Mouse (Mus musculus) embryonic facial prominence, embryonic 12.5 days (tissue): ENCODE data around the gene Gm8126. TPM values are rescaled to one million over a fixed set of nuclear protein-coding genes. Genes with fewer than 3 reads are reported as not detected.
"Not testable (repeated sequence)": the region's sequence is repeated elsewhere in the genome, so short reads cannot be mapped to it uniquely, and the experiment has no call there.

Experiments
- ATAC-seq: fragments of 200-750 bp; cut with Nextera tagmentation; 2 replicates; pipeline ENCODE4 v1.8.0; 2017; ENCODE audit not compliant: insufficient number of reproducible peaks, insufficient read depth, low FRiP score, low TSS enrichment
- H3K27ac ChIP-seq: fragments of 300-500 bp; sonication (generic); 2 replicates; pipeline ENCODE4 v1.5.1; 2016; ENCODE audit warnings: mild to moderate bottlenecking
- H3K27me3 ChIP-seq: fragments of 300-500 bp; sonication (generic); 2 replicates; pipeline ENCODE4 v1.6.1; 2016; ENCODE audit warnings: mild to moderate bottlenecking, moderate library complexity
- H3K36me3 ChIP-seq: fragments of 300-500 bp; sonication (generic); 2 replicates; pipeline ENCODE4 v1.6.1; 2016; ENCODE audit warnings: mild to moderate bottlenecking
- H3K4me1 ChIP-seq: fragments of 300-500 bp; sonication (generic); 2 replicates; pipeline ENCODE4 v1.6.1; 2016
- H3K4me2 ChIP-seq: fragments of 300-500 bp; sonication (generic); replicated peaks from 2 replicates; pipeline ENCODE4 v1.6.1; 2016; ENCODE audit warnings: mild to moderate bottlenecking, moderate library complexity
- H3K4me3 ChIP-seq: fragments of 300-500 bp; sonication (generic); 2 replicates; pipeline ENCODE4 v1.5.1; 2016; ENCODE audit warnings: mild to moderate bottlenecking
- H3K9ac ChIP-seq: fragments of 300-500 bp; sonication (generic); 2 replicates; pipeline ENCODE4 v1.6.1; 2016; ENCODE audit warnings: mild to moderate bottlenecking, moderate library complexity
- H3K9me3 ChIP-seq: fragments of 300-500 bp; sonication (generic); 2 replicates; pipeline ENCODE4 v1.6.1; 2016; ENCODE audit warnings: mild to moderate bottlenecking, moderate library complexity
- WGBS: fragments of 180-500 bp; shearing (Covaris S2); methylation state at CpG from one replicate; pipeline ENCODE4 v1.1.7; 2016; 5-methylcytosine and 5-hydroxymethylcytosine counted together
- polyA plus RNA-seq: library from polyadenylated mRNA; unstranded; fragments of >200 nt; fragmentation: Nextera tagmentation; extraction: Ambion mirVana; gene quantifications from 2 replicates; pipeline ENCODE4 v1.2.1, GENCODE M21; 2016

Gene Gm8126
- polyA plus RNA-seq, 1 experiment from 2014 or later, result not detected

DNA sequence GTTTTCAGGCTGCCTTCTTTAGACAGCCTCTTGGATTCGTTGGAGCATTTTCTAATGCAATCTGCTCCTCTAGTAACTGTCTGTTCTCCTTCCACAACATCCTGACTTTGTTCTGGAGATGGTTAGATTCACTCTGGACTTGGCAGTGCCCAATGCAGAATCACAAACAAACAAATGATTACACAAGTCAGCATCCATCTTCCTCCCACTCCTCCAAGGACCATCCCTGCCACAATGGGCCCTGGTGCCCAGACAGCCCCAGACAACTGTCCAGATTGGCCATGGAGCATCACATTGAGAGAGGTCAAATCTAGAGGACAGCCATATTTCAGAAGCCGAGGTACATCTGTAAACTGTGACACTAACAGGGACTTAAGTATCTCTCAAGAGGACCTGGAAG is 19.0 kb downstream of the Gm8126 start:
- ATAC-seq, H3K27ac ChIP-seq, H3K4me2 ChIP-seq, H3K36me3 ChIP-seq, H3K9me3 ChIP-seq, H3K27me3 ChIP-seq, H3K4me1 ChIP-seq, H3K4me3 ChIP-seq, H3K9ac ChIP-seq: not testable (repeated sequence)
- 63% methylated on average over 2 of the region's 2 CpGs for WGBS

DNA sequence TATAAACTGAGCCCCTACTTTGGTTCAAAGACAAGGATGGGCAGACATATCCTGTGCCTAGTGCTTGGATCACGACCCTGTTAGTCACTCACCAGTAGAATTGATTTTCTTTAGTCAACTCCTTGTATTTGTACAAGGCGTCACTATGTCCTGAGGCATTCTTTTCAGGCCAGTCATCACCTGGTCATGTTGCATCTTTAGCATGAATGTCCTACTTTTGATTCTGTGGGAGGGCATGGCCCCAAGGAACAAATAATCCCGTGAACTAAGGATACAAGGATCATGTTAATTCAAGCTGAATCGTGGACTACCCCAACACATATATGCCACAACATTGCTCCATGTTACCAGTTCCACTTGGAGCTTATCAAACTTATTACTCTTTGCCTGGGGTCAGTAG is 19.7 kb downstream of the Gm8126 start:
- not testable (repeated sequence) for H3K9ac ChIP-seq, ATAC-seq, H3K36me3 ChIP-seq, H3K27me3 ChIP-seq, H3K4me3 ChIP-seq, H3K4me2 ChIP-seq, H3K9me3 ChIP-seq, H3K27ac ChIP-seq, H3K4me1 ChIP-seq
- WGBS, result 75% methylated on average over 4 of the region's 4 CpGs

DNA sequence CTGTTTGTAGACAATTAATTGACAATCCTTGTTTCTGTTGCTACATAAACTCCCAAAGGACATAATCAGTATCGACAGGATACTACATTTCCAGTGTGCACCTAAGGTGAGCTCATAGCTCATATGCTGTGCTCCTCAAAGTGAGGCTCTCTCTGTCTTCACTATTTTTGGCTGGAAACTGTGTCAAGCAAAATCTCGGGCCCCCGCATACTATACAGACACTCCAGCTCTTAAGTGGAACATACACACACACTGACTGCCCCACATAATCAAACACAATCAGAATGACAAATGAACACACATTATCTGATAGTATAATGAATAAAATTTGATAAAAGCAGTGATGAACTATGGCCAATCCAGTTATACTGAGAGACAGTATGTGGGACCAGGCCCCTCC is 20.2 kb downstream of the Gm8126 start:
- H3K4me2 ChIP-seq, H3K27me3 ChIP-seq, H3K4me3 ChIP-seq, H3K4me1 ChIP-seq, ATAC-seq, H3K27ac ChIP-seq, H3K9me3 ChIP-seq, H3K36me3 ChIP-seq, H3K9ac ChIP-seq: not testable (repeated sequence)
- WGBS, result 88% methylated on average over 3 of the region's 3 CpGs

DNA sequence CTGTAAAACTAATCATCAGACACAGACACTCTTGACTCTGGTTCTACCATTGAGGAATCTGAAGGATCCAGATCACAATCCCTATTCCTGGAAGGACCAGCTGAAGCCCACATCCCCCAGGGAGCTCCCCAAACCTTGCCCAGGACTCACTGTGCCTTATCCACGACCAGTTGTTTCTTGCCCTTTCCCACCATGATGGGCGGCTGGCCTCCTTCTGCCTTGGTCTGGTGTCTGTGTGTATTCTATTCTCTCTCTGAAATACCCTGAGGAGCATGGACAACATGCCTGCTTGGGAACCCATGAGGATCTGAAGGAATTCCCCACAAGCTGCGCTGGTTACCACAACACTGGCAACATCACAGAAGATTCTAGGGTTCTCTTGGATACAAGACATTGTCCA is 35.1 kb downstream of the Gm8126 start, which contains the start of gene Gm8127:
TSS of gene Gm8127 (minus strand) at position 330 of the 400 bp plus-strand sequence.
- not testable (repeated sequence) for H3K4me2 ChIP-seq, H3K27ac ChIP-seq, H3K4me1 ChIP-seq, ATAC-seq, H3K4me3 ChIP-seq, H3K9ac ChIP-seq, H3K9me3 ChIP-seq, H3K27me3 ChIP-seq, H3K36me3 ChIP-seq
- 72% methylated on average over 3 of the region's 3 CpGs for WGBS

Other genes starting within 250 kb of the Gm8126 start
- not detected in 2 replicates for gene Gm10376, start 243.0 kb upstream of the Gm8126 start, polyA plus RNA-seq
- gene Gm8094, start 182.0 kb upstream of the Gm8126 start, polyA plus RNA-seq, result not detected in 2 replicates
- gene Gm8104, start 158.0 kb upstream of the Gm8126 start, polyA plus RNA-seq, result not detected in 2 replicates
- not detected in 2 replicates for gene Gm7233, start 78.8 kb upstream of the Gm8126 start, polyA plus RNA-seq
- not detected in 2 replicates for gene Gm8122, start 23.3 kb upstream of the Gm8126 start, polyA plus RNA-seq
- not detected in 2 replicates for gene Gm9732, start 16.4 kb downstream of the Gm8126 start, polyA plus RNA-seq
- gene Gm8127, start 35.2 kb downstream of the Gm8126 start, polyA plus RNA-seq, result not detected in 2 replicates
- gene 1700001F09Rik, start 89.2 kb downstream of the Gm8126 start, polyA plus RNA-seq, result not detected in 2 replicates
- gene Gm8138, start 157.7 kb downstream of the Gm8126 start, polyA plus RNA-seq, result not detected in 2 replicates